Mouse (Mus musculus) forebrain, embryonic 11.5 days (tissue): ENCODE measurements around the gene Ttc25. TPM values are rescaled to one million over a fixed set of nuclear protein-coding genes. Genes with fewer than 3 reads are reported as not detected.
"Not testable (repeated sequence)": the region's sequence is repeated elsewhere in the genome, so short reads cannot be mapped to it uniquely, and the experiment has no call there.

Source experiments
- ATAC-seq: fragments of 200-750 bp; cut with Nextera tagmentation; replicated peaks from 2 replicates; pipeline ENCODE4 v1.8.0; 2017; ENCODE audit warnings: moderate TSS enrichment; ENCODE audit not compliant: low FRiP score
- DNase-seq: peaks from one replicate; pipeline ENCODE4 v3.0.0-alpha.2; 2017; ENCODE audit warnings: low spot score
- H3K27ac ChIP-seq: fragments of 300-500 bp; sonication (generic); 2 replicates; pipeline ENCODE4 v1.5.1; 2014; ENCODE audit warnings: low read depth, low read length
- H3K27me3 ChIP-seq: fragments of 300-500 bp; sonication (generic); 2 replicates; pipeline ENCODE4 v1.6.1; 2014; ENCODE audit warnings: mild to moderate bottlenecking, low read length, mixed read lengths; ENCODE audit not compliant: control insufficient read depth, insufficient read depth
- H3K36me3 ChIP-seq: fragments of 300-500 bp; sonication (generic); 2 replicates; pipeline ENCODE4 v1.6.1; 2014; ENCODE audit warnings: mild to moderate bottlenecking, low read length, moderate library complexity, mixed read lengths; ENCODE audit not compliant: control insufficient read depth, insufficient read depth
- H3K4me1 ChIP-seq: fragments of 300-500 bp; sonication (generic); replicated peaks from 2 replicates; pipeline ENCODE4 v1.6.1; 2014; ENCODE audit warnings: low read length, mixed read lengths; ENCODE audit not compliant: control insufficient read depth, insufficient read depth
- H3K4me2 ChIP-seq: fragments of 300-500 bp; sonication (generic); 2 replicates; pipeline ENCODE4 v1.6.1; 2014; ENCODE audit warnings: low read depth, mild to moderate bottlenecking, low read length, moderate library complexity, mixed read lengths; ENCODE audit not compliant: severe bottlenecking
- H3K4me3 ChIP-seq: fragments of 300-500 bp; sonication (generic); 2 replicates; pipeline ENCODE4 v1.5.1; 2014; ENCODE audit warnings: low read depth, low read length
- H3K9ac ChIP-seq: fragments of 300-500 bp; sonication (generic); 2 replicates; pipeline ENCODE4 v1.6.1; 2014; ENCODE audit warnings: low read length
- H3K9me3 ChIP-seq: fragments of 300-500 bp; sonication (generic); 2 replicates; pipeline ENCODE4 v1.6.1; 2016; ENCODE audit warnings: low read length, mixed read lengths; ENCODE audit not compliant: control insufficient read depth
- WGBS: fragments of 180-500 bp; shearing (Covaris S2); extraction: QIAGEN DNeasy Blood & Tissue Kit; methylation state at CpG from one replicate; pipeline ENCODE4 v1.1.7; 2014; 5-methylcytosine and 5-hydroxymethylcytosine counted together
- polyA plus RNA-seq: library from polyadenylated mRNA; unstranded; fragments of >200 nt; fragmentation: Nextera tagmentation; extraction: Ambion mirVana; gene quantifications from 2 replicates; pipeline ENCODE4 v1.2.1, GENCODE M21; 2014

Ttc25 gene
- polyA plus RNA-seq, 1 experiment from 2014 or later = 1.9 TPM

GRCm38 (mm10) chr11:100579116-100579799, 33.9 kb downstream of the Ttc25 start:
- no peak overlapping the region for H3K4me3 ChIP-seq
- H3K36me3 ChIP-seq = peaks cover 8% of the 10 kb centered on the region
- 0 out of 2 replicates have a peak, but pooled peaks cover 6% of the 10 kb centered on the region for H3K4me1 ChIP-seq
- H3K4me2 ChIP-seq = no peak overlapping the region
- no peaks in the 10 kb centered on the region for H3K9me3 ChIP-seq
- H3K27me3 ChIP-seq = no peaks in the 10 kb centered on the region
- no peak overlapping the region for H3K9ac ChIP-seq
- 95% methylated on average over 9 of the region's 9 CpGs for WGBS
- DNase-seq (no peak), ATAC-seq (no peak)
- no peak overlapping the region for H3K27ac ChIP-seq

GRCm38 (mm10) chr11:100580275-100580674, 34.9 kb downstream of the Ttc25 start:
- DNase-seq (no peak), ATAC-seq (no peak)
- WGBS = 91% methylated on average over 13 of the region's 13 CpGs
- no peaks in the 10 kb centered on the region for H3K9me3 ChIP-seq
- H3K4me2 ChIP-seq = no peak overlapping the region
- H3K4me1 ChIP-seq = 0 out of 2 replicates have a peak, but pooled peaks cover 6% of the 10 kb centered on the region
- H3K27me3 ChIP-seq = no peaks in the 10 kb centered on the region
- no peak overlapping the region for H3K4me3 ChIP-seq
- no peak overlapping the region for H3K27ac ChIP-seq
- peaks cover 14% of the 10 kb centered on the region for H3K36me3 ChIP-seq
- H3K9ac ChIP-seq = no peak overlapping the region

GRCm38 (mm10) chr11:100581756-100582155, 36.3 kb downstream of the Ttc25 start:
- no peaks in the 10 kb centered on the region for H3K9me3 ChIP-seq
- no peaks in the 10 kb centered on the region for H3K27me3 ChIP-seq
- no peak for DNase-seq
- peaks cover 20% of the 10 kb centered on the region for H3K36me3 ChIP-seq
- 0 out of 2 replicates have a peak, but pooled peaks cover 2% of the 10 kb centered on the region for H3K4me1 ChIP-seq
- 92% methylated on average over 4 of the region's 4 CpGs for WGBS
- no peak for ATAC-seq
- H3K27ac ChIP-seq = no peak overlapping the region
- no peak overlapping the region for H3K4me2 ChIP-seq
- no peak overlapping the region for H3K9ac ChIP-seq
- no peak overlapping the region for H3K4me3 ChIP-seq

GRCm38 (mm10) chr11:100582413-100582812, 37.0 kb downstream of the Ttc25 start:
- H3K9ac ChIP-seq, H3K4me2 ChIP-seq, H3K9me3 ChIP-seq, H3K27ac ChIP-seq, DNase-seq, ATAC-seq, H3K27me3 ChIP-seq, H3K4me1 ChIP-seq, H3K4me3 ChIP-seq: not testable (repeated sequence)
- 93% methylated on average over 1 of the region's 1 CpGs for WGBS
- H3K36me3 ChIP-seq = peaks cover 20% of the 10 kb centered on the region

GRCm38 (mm10) chr11:100582836-100583235, 37.4 kb downstream of the Ttc25 start:
- no peak overlapping the region for H3K27ac ChIP-seq
- H3K27me3 ChIP-seq = no peaks in the 10 kb centered on the region
- DNase-seq (no peak), ATAC-seq (no peak)
- 91% methylated on average over 2 of the region's 2 CpGs for WGBS
- H3K9ac ChIP-seq = no peak overlapping the region
- H3K36me3 ChIP-seq = peaks cover 20% of the 10 kb centered on the region
- 0 out of 2 replicates have a peak, but pooled peaks cover 2% of the 10 kb centered on the region for H3K4me1 ChIP-seq
- H3K4me3 ChIP-seq = no peak overlapping the region
- no peak overlapping the region for H3K4me2 ChIP-seq
- no peaks in the 10 kb centered on the region for H3K9me3 ChIP-seq

GRCm38 (mm10) chr11:100584561-100584961, 39.2 kb downstream of the Ttc25 start:
- 88% methylated on average over 7 of the region's 7 CpGs for WGBS
- Histone ChIP-seq H3K27ac (no peak overlapping the region), H3K4me3 (no peak overlapping the region), H3K4me1 (0 out of 2 replicates have a peak, but pooled peaks cover 2% of the 10 kb centered on the region), H3K4me2 (no peak overlapping the region), H3K36me3 (peaks cover 25% of the 10 kb centered on the region), H3K9me3 (no peaks in the 10 kb centered on the region), H3K9ac (no peak overlapping the region), H3K27me3 (no peaks in the 10 kb centered on the region)
- no peak for ATAC-seq
- no peak for DNase-seq

- ATAC-seq = no peak
- WGBS = 96% methylated on average over 3 of the region's 3 CpGs
These were observed 39.7 kb downstream of the Ttc25 start for GRCm38 (mm10) chr11:100585148-100585547.

GRCm38 (mm10) chr11:100588462-100588861, 43.1 kb downstream of the Ttc25 start:
- H3K9me3 ChIP-seq = no peaks in the 10 kb centered on the region
- no peak overlapping the region for H3K4me3 ChIP-seq
- no peak overlapping the region for H3K27ac ChIP-seq
- DNase-seq = no peak
- H3K9ac ChIP-seq = no peak overlapping the region
- no peak overlapping the region for H3K4me2 ChIP-seq
- no peaks in the 10 kb centered on the region for H3K27me3 ChIP-seq
- no peaks in the 10 kb centered on the region for H3K4me1 ChIP-seq
- peaks cover 31% of the 10 kb centered on the region for H3K36me3 ChIP-seq
- ATAC-seq = no peak
- WGBS = 92% methylated on average over 2 of the region's 2 CpGs

More at GRCm38 (mm10) chr11:100585148-100585547, 39.7 kb downstream of the Ttc25 start:
- no peak overlapping the region for H3K4me3 ChIP-seq
- DNase-seq = no peak
- H3K27me3 ChIP-seq = no peaks in the 10 kb centered on the region
- 0 out of 2 replicates have a peak, but pooled peaks cover 2% of the 10 kb centered on the region for H3K4me1 ChIP-seq
- peaks cover 25% of the 10 kb centered on the region for H3K36me3 ChIP-seq
- H3K27ac ChIP-seq = no peak overlapping the region
- H3K4me2 ChIP-seq = no peak overlapping the region
- no peaks in the 10 kb centered on the region for H3K9me3 ChIP-seq
- no peak overlapping the region for H3K9ac ChIP-seq
